Mouse (Mus musculus) brain, embryonic 14.5 days (tissue): Measurements from ENCODE around the gene Kcp. TPM values are rescaled to one million over a fixed set of nuclear protein-coding genes. Genes with fewer than 3 reads are reported as not detected.

Experiments used
- DNase-seq: peaks from one replicate; pipeline ENCODE4 v3.0.0-alpha.2; 2011; ENCODE audit warnings: low read depth
- CTCF ChIP-seq: fragments of 200-500 bp; IDR thresholded peaks from 2 replicates; pipeline ENCODE4 v1.5.1; 2012; ENCODE audit warnings: inconsistent platforms, mild to moderate bottlenecking, moderate library complexity, borderline replicate concordance; ENCODE audit not compliant: insufficient read depth, insufficient read length; ENCODE audit errors: extremely low read depth
- POLR2A ChIP-seq: fragments of 200-500 bp; IDR thresholded peaks from 2 replicates; pipeline ENCODE4 v1.6.1; 2012; ENCODE audit warnings: mild to moderate bottlenecking, inconsistent platforms, borderline replicate concordance; ENCODE audit not compliant: poor library complexity, insufficient read depth, insufficient read length, severe bottlenecking; ENCODE audit errors: extremely low read depth
- polyA plus RNA-seq: library from polyadenylated mRNA; depleted of rRNA; stranded (reverse); fragments of >200 nt; gene quantifications from 2 replicates; pipeline ENCODE4 v1.2.3, GENCODE M21; 2012

Gene Kcp
- polyA plus RNA-seq, 1 experiment, result 48.3 TPM

DNA sequence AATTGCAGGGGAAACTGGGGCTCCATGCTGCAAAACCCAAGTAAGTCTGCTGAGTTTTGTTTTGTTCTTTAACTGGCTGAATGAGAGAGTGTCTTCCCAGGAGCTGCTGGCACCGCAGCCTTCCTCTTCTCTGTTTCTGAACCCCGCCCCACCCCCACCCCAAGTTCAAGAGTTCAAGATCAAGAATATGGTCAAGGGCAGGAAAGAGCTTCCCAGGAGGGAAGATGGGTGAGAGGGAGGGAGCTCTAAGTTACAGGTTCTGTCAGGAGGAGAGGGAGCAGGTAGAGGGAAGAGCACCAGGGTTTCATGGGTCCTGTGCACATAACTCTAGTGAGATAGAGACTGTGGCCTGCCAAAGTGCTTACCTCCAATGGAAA, 21.7 kb upstream of the Kcp start:
- TF ChIP-seq CTCF, result no peak
- no peak for TF ChIP-seq POLR2A

GRCm38 (mm10) chr6:29528561-29529443, 21.1 kb upstream of the Kcp start:
- no peak for TF ChIP-seq CTCF
- no peak for TF ChIP-seq POLR2A
- no peak for DNase-seq

More for the DNA sequence above, 21.7 kb upstream of the Kcp start:
- no peak for DNase-seq

- TF ChIP-seq CTCF (no peak), POLR2A (no peak)
- no peak for DNase-seq
Measured at GRCm38 (mm10) chr6:29528165-29528505, 20.4 kb upstream of the Kcp start.

GRCm38 (mm10) chr6:29527361-29528164, 19.8 kb upstream of the Kcp start:
- TF ChIP-seq CTCF (no peak), POLR2A (no peak)
- no peak for DNase-seq

DNA sequence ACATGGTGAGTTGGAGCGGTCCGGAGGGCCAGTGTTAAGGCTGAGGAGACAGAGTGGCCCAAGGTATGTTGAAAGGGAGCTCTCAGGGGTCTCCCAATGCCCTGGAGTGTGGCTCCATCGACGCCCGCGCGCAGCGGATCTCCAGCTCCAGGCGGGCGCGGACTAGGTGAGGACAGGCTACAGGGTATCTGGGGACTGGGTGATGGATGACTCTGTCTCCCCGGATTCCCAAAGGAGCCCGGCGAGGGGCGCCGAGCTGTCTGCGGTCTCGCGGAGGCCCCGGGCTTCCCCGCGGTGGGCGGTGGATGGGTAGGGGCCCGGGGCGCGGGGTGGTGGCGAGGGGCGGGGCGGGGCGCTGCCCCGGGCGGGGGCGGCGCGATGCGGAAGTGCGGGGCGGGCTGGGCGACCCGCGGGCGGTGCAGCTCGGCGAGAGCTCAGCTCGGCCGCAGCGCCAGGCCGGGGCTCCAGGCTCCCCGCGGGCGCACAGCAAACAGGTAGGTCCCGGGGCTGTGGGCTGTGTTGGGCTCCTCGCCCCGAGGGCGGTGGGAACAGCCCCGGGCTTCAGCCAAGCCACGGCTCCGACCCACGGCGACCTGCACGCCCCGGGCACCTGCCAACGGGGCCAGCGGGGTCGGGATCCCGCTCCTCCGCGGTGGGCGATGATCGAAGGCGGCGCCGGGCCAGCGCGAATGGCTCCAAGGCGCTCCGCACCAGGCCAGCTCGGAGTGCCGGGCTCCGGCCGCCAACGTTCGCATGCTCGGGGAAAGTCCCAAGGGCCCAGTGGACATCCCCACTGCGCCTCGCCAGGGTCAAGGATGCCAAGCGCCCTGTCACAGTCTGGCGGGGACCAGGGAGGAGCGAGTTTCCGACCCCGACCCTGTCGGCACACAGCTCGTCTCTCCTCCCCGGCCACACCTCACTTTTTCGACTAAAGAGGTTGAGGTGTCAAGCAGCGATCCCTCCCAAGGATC, 18.8 kb upstream of the Kcp start, which contains the start of gene Irf5:
TSS of gene Irf5 (plus strand) at position 345 of the 971 bp plus-strand sequence.
- DNase-seq, result no peak
- TF ChIP-seq CTCF (no peak), POLR2A (no peak)

DNA sequence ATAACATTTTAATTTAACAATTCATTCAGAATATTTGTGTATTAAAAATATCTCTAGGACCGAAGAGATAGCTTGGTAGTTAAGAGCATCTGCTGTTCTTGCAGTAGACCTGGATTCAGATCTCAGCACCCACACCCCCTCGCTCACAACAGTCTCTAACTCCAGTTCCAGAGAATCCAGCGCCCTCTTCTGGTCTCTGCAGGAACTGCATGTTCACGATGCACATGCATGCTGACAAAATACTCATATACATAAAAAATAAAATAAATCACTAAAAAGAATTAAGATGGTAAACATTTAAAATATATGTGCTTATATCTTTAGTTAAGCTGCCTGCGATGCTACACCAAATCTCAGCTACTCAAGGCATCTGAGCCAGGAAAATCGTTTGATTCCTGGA, 17.5 kb upstream of the Kcp start:
- DNase-seq, result no peak
- TF ChIP-seq CTCF (peak; percentile 50; the same call in 1 of the 2 replicates), POLR2A (no peak)

GRCm38 (mm10) chr6:29524034-29524489, 16.3 kb upstream of the Kcp start:
- TF ChIP-seq POLR2A, result no peak
- no peak for TF ChIP-seq CTCF
- DNase-seq, result no peak

- DNase-seq, result no peak
- TF ChIP-seq CTCF (no peak), POLR2A (no peak)
Measured at GRCm38 (mm10) chr6:29523301-29524033, 15.7 kb upstream of the Kcp start.

GRCm38 (mm10) chr6:29522626-29523300, 15.0 kb upstream of the Kcp start:
- TF ChIP-seq POLR2A (no peak), CTCF (no peak)
- DNase-seq, result no peak

DNA sequence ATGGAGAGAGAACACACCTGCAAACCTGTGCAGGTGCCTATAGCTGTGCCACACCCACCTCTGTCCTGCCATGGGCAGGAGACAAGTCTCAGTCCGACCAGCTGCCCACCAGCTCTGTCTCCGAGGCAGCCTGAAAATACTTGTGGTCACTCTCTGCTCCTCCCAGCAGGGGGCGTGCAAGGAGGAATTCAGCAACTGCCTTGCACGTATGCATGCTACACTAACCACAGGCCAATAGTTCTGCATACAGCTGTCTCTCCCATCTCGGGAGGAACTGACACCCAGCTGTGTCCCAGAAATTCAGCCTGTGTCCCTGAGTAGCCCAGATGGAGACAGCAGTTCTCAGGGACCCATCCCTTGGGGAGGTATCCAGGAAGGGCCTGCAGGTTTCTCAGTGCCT, 9.4 kb upstream of the Kcp start:
- peak; percentile 54 for DNase-seq
- no peak for TF ChIP-seq POLR2A
- peak; percentile 73 for TF ChIP-seq CTCF

- DNase-seq, result peak; percentile 75
- TF ChIP-seq CTCF, result no peak
- TF ChIP-seq POLR2A, result no peak
Measured at GRCm38 (mm10) chr6:29513284-29513683, 5.5 kb upstream of the Kcp start.
